Mouse (Mus musculus) kidney, embryonic 16.5 days (tissue): Measurements from ENCODE around the gene Cdh20. TPM values are rescaled to one million over a fixed set of nuclear protein-coding genes. Genes with fewer than 3 reads are reported as not detected.

ENCODE experiments used
- ATAC-seq: fragments of 200-750 bp; cut with Nextera tagmentation; 2 replicates; pipeline ENCODE4 v1.8.0; 2017; ENCODE audit warnings: moderate TSS enrichment; ENCODE audit not compliant: low FRiP score, low TSS enrichment
- H3K27ac ChIP-seq: fragments of 300-500 bp; sonication (generic); 2 replicates; pipeline ENCODE4 v1.5.1; 2014; ENCODE audit warnings: low read length
- H3K27me3 ChIP-seq: fragments of 300-500 bp; sonication (generic); 2 replicates; pipeline ENCODE4 v1.6.1; 2014; ENCODE audit warnings: low read length, control low read depth, mixed read lengths; ENCODE audit not compliant: insufficient read depth
- H3K36me3 ChIP-seq: fragments of 300-500 bp; sonication (generic); 2 replicates; pipeline ENCODE4 v1.6.1; 2014; ENCODE audit warnings: low read length, control low read depth, mixed read lengths; ENCODE audit not compliant: insufficient read depth
- H3K4me1 ChIP-seq: fragments of 300-500 bp; sonication (generic); 2 replicates; pipeline ENCODE4 v1.6.1; 2014; ENCODE audit warnings: low read length, control low read depth, mixed read lengths; ENCODE audit not compliant: insufficient read depth
- H3K4me2 ChIP-seq: fragments of 300-500 bp; sonication (generic); replicated peaks from 2 replicates; pipeline ENCODE4 v1.6.1; 2014; ENCODE audit warnings: low read depth, low read length
- H3K4me3 ChIP-seq: fragments of 300-500 bp; sonication (generic); 2 replicates; pipeline ENCODE4 v1.5.1; 2014; ENCODE audit warnings: mild to moderate bottlenecking, low read length
- H3K9ac ChIP-seq: fragments of 300-500 bp; sonication (generic); replicated peaks from 2 replicates; pipeline ENCODE4 v1.6.1; 2014; ENCODE audit warnings: low read length
- H3K9me3 ChIP-seq: fragments of 300-500 bp; sonication (generic); 2 replicates; pipeline ENCODE4 v1.6.1; 2016; ENCODE audit warnings: low read length, control low read depth
- WGBS: fragments of 180-500 bp; shearing (Covaris S2); extraction: QIAGEN DNeasy Blood & Tissue Kit; methylation state at CpG from one replicate; pipeline ENCODE4 v1.1.7; 2014; 5-methylcytosine and 5-hydroxymethylcytosine counted together
- polyA plus RNA-seq: library from polyadenylated mRNA; unstranded; fragments of >200 nt; fragmentation: Nextera tagmentation; extraction: Ambion mirVana; gene quantifications from 2 replicates; pipeline ENCODE4 v1.2.1, GENCODE M21; 2015

Cdh20 gene
- polyA plus RNA-seq, 1 experiment from 2014 or later, result 0.12 TPM

DNA sequence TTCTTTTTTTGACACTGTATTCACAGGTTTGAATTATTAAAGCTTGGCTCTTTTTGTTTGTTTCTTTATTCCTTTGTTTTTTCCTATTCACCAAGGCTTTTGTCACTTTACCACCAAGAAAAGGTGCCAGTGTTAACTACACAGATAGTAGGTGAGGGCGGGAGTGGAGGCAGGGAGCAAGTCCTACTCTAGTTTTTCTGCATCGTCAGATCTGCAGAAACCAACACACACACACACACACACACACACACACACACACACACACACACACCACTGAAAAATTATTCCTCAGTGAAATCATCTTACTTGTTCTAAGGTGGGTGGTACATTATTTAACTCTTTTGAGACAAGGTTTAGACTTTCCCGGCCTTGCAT, 226.3 kb downstream of the Cdh20 start:
- 64% methylated on average over 3 of the region's 3 CpGs for WGBS
- Histone ChIP-seq H3K9ac (no peak overlapping the region), H3K4me3 (no peak overlapping the region), H3K27me3 (no peaks in the 10 kb centered on the region), H3K4me1 (no peaks in the 10 kb centered on the region), H3K27ac (no peak overlapping the region), H3K4me2 (peak overlapping the region; percentile 71), H3K9me3 (no peaks in the 10 kb centered on the region), H3K36me3 (no peaks in the 10 kb centered on the region)
- no peak for ATAC-seq

DNA sequence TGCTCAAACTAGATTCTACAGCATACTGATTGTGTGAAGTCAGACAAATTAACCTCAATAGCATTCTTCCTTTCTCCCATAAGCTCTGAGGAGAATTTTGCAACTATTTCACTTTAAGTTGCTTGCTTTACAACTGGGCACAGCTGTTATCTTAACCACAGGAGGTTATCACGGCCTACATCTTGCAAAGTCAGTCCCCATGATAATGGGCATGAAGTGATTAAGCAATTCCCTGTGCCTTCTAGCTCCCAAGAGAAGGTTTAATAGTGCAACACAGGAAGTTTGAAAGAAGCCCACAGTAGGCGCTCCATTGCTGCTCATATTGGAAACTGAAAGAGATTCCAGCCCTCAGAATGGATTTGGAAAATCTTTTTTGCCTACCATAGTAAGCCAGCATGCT, 229.5 kb downstream of the Cdh20 start:
- ATAC-seq, result no peak
- Histone ChIP-seq H3K4me1 (no peaks in the 10 kb centered on the region), H3K36me3 (no peaks in the 10 kb centered on the region), H3K27me3 (no peaks in the 10 kb centered on the region), H3K27ac (no peak overlapping the region), H3K4me2 (no peak overlapping the region), H3K4me3 (no peak overlapping the region), H3K9ac (no peak overlapping the region), H3K9me3 (no peaks in the 10 kb centered on the region)
- 69% methylated on average over 2 of the region's 2 CpGs for WGBS

DNA sequence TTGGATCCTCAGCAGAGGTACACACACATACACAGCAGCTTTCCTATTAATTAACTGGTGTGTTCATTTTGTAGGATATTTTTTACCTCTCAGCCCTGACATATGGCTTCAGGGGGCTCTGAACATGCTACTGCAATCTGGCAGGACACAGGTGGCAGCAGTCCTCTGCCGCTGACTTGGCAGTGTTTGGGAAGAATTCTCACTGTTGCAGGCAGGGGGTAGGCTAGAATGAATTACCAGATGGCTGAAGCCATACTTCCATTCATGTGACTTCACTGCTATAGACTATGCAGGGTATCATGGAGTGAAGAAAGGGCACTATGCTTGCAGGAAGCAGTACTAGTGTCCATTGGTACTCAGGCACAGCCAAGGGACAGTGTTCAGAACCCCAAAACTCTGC, 233.8 kb downstream of the Cdh20 start:
- Histone ChIP-seq H3K4me2 (no peak overlapping the region), H3K9ac (no peak overlapping the region)
- WGBS, result 69% methylated on average over 1 of the region's 1 CpGs

DNA sequence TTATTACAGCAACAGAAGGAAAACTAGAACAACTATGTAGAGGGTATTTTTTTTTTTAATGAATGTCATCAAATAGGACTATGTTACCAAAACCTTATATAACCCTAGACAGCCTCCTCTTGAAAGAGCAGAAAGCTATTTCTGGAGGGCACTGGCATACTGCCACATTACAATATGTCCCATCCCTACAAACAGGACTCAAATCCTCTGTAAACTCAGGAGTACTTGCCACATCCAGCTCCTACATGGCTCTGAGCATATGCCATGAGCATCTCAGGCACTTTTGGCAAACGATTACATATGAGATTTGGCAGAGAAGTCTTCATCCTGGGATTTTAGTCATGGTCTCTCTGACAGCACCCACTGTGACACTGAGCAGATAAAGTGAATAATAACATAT, 235.5 kb downstream of the Cdh20 start:
- H3K4me1 ChIP-seq, result no peaks in the 10 kb centered on the region
- no peak overlapping the region for H3K27ac ChIP-seq
- no peak overlapping the region for H3K4me2 ChIP-seq
- no peaks in the 10 kb centered on the region for H3K36me3 ChIP-seq
- ATAC-seq, result no peak
- H3K4me3 ChIP-seq, result no peak overlapping the region
- H3K9ac ChIP-seq, result no peak overlapping the region
- 84% methylated on average over 1 of the region's 1 CpGs for WGBS
- no peaks in the 10 kb centered on the region for H3K27me3 ChIP-seq
- no peaks in the 10 kb centered on the region for H3K9me3 ChIP-seq

More for the DNA sequence above, 233.8 kb downstream of the Cdh20 start:
- no peak overlapping the region for H3K27ac ChIP-seq
- no peak overlapping the region for H3K4me3 ChIP-seq
- H3K9me3 ChIP-seq, result no peaks in the 10 kb centered on the region
- H3K4me1 ChIP-seq, result no peaks in the 10 kb centered on the region
- no peaks in the 10 kb centered on the region for H3K36me3 ChIP-seq
- H3K27me3 ChIP-seq, result no peaks in the 10 kb centered on the region
- ATAC-seq, result no peak

DNA sequence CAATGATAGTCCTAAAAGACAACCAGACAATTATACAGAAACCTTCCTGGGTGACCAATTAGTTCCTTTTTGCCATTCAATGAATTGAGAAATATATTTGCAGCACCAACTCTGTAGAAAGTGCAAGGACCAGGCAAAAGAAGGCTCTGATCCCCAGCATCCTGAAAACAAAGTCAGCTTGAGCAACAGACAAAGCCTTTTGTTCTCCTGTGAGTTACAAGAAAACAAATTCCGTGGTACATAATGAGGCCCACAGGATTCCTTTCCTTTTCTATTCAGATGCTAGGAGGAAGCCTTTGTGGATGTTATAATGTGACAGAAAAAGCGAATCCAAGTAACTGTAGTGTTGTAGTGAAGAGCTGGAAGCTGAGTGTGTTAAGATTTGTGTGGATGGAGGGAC, 244.3 kb downstream of the Cdh20 start:
- Histone ChIP-seq H3K4me3 (no peak overlapping the region), H3K9me3 (no peaks in the 10 kb centered on the region), H3K4me2 (no peak overlapping the region), H3K36me3 (no peaks in the 10 kb centered on the region), H3K4me1 (no peaks in the 10 kb centered on the region), H3K9ac (no peak overlapping the region), H3K27ac (no peak overlapping the region), H3K27me3 (no peaks in the 10 kb centered on the region)
- WGBS, result 40% methylated on average over 2 of the region's 2 CpGs
- no peak for ATAC-seq

DNA sequence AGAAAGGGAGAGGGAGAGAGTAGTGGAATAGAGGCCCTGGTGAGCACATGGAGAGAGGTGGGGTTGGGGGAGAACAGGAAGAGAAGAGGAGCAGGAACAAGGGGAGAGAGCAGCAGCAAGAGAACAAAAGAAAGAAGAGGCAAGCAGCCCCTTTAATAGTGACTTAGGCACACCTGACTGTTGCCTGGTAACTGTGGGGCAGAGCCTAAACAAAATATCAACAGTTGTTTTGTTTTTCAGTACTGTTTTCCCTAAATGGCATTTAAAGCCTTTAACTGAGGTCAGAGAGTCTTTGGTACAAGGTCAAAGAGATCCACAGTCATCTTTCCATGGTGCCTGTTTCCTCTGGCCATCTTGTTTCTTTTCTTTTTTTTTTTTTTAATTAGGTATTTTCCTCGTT, 245.0 kb downstream of the Cdh20 start:
- 50% methylated on average over 1 of the region's 1 CpGs for WGBS
- ATAC-seq, result no peak
- no peak overlapping the region for H3K9ac ChIP-seq

DNA sequence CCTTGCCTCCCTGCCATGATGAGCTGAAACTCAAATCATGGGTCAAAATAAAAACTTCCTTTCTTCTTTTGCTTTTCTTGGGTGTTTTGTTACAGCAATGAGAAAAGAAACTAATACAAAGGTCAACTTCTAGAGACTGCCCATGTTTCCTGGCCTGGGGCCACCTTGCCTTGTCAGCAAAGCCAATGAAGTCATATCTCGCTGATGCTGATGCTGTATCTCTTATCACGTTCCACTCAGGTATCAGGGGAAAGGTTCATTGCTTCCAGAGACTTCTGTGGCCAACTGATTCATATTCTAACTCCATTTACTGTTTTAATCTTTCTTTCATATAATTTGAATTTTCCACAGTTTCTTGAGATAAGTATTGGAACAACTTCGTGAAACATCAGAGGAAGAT, 273.3 kb downstream of the Cdh20 start:
- H3K9me3 ChIP-seq, result no peaks in the 10 kb centered on the region
- no peaks in the 10 kb centered on the region for H3K4me1 ChIP-seq
- H3K36me3 ChIP-seq, result no peaks in the 10 kb centered on the region
- WGBS, result 80% methylated on average over 3 of the region's 3 CpGs
- H3K27ac ChIP-seq, result no peak overlapping the region
- H3K27me3 ChIP-seq, result no peaks in the 10 kb centered on the region
- no peak overlapping the region for H3K9ac ChIP-seq
- no peak overlapping the region for H3K4me2 ChIP-seq
- no peak overlapping the region for H3K4me3 ChIP-seq
- no peak for ATAC-seq

More for the DNA sequence above, 245.0 kb downstream of the Cdh20 start:
- Histone ChIP-seq H3K9me3 (no peaks in the 10 kb centered on the region), H3K27ac (no peak overlapping the region), H3K4me1 (no peaks in the 10 kb centered on the region), H3K4me2 (no peak overlapping the region), H3K36me3 (no peaks in the 10 kb centered on the region), H3K4me3 (no peak overlapping the region), H3K27me3 (no peaks in the 10 kb centered on the region)
